Mouse (Mus musculus): Measurements from ENCODE around the gene Anks1b. TPM values are rescaled to one million over a fixed set of nuclear protein-coding genes. Genes with fewer than 3 reads are reported as not detected.

Anks1b gene
- polyA plus RNA-seq, 1 experiment from 2014 or later: 1.9 TPM

DNA sequence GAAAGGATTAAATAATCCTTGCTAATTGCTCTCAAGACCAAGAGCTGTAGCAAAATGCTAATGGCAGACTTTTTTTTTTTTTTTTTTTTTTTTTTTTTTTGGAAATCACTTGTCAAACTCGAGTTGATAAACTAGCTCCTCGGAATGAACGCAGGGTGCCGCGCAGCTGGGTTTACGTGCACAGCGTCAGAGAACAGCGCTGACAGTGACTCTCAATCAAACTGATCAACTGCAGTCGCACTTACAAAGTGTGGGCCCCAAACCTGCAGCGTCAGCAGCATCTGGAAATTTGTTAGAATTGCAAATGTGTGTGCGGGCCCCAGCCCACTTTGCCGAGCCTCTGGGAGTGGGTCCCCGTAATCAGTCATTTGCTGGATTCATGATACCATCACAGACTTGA is 1061.4 kb downstream of the Anks1b start:
- no peak overlapping the region for H3K4me2 ChIP-seq (replicated peaks; ENCODE audit: low read depth)
- H3K27ac ChIP-seq (ENCODE audit: low read depth, low read length): no peak overlapping the region
- no peaks in the 10 kb centered on the region for H3K36me3 ChIP-seq (ENCODE audit: control insufficient read depth, insufficient read depth)
- no peaks in the 10 kb centered on the region for H3K9me3 ChIP-seq (ENCODE audit: control insufficient read depth)
- 46% methylated on average over 13 of the region's 13 CpGs for WGBS
- no peak overlapping the region for H3K4me3 ChIP-seq (ENCODE audit: low read depth, low read length)
- no peak for ATAC-seq
- TF ChIP-seq CTCF (IDR thresholded peaks at IDR 0.05; ENCODE audit: low read depth): no peak
- no peaks in the 10 kb centered on the region for H3K27me3 ChIP-seq (replicated peaks; ENCODE audit: control insufficient read depth, insufficient read depth, low read length)
- no peaks in the 10 kb centered on the region for H3K4me1 ChIP-seq (replicated peaks; ENCODE audit: control insufficient read depth, insufficient read depth, low read length)
- no peak overlapping the region for H3K9ac ChIP-seq (ENCODE audit: low read depth, low read length)

- WGBS: 81% methylated on average over 5 of the region's 5 CpGs
- H3K36me3 ChIP-seq (ENCODE audit: control insufficient read depth, insufficient read depth): no peaks in the 10 kb centered on the region
- no peak overlapping the region for H3K9ac ChIP-seq (ENCODE audit: low read depth, low read length)
- H3K9me3 ChIP-seq (ENCODE audit: control insufficient read depth): no peaks in the 10 kb centered on the region
- no peak for ATAC-seq
- H3K4me2 ChIP-seq (replicated peaks; ENCODE audit: low read depth): no peak overlapping the region
- H3K27me3 ChIP-seq (replicated peaks; ENCODE audit: control insufficient read depth, insufficient read depth, low read length): no peaks in the 10 kb centered on the region
- no peak for TF ChIP-seq CTCF (IDR thresholded peaks at IDR 0.05; ENCODE audit: low read depth)
- H3K4me1 ChIP-seq (replicated peaks; ENCODE audit: control insufficient read depth, insufficient read depth, low read length): no peaks in the 10 kb centered on the region
- no peak overlapping the region for H3K4me3 ChIP-seq (ENCODE audit: low read depth, low read length)
- no peak overlapping the region for H3K27ac ChIP-seq (ENCODE audit: low read depth, low read length)
Measured at GRCm38 (mm10) chr10:90937721-90938460, 1064.6 kb downstream of the Anks1b start.

GRCm38 (mm10) chr10:90940521-90941520 is 1067.5 kb downstream of the Anks1b start:
- H3K4me2 ChIP-seq (replicated peaks; ENCODE audit: low read depth): no peak overlapping the region
- no peaks in the 10 kb centered on the region for H3K27me3 ChIP-seq (replicated peaks; ENCODE audit: control insufficient read depth, insufficient read depth, low read length)
- H3K4me1 ChIP-seq (replicated peaks; ENCODE audit: control insufficient read depth, insufficient read depth, low read length): no peaks in the 10 kb centered on the region
- H3K4me3 ChIP-seq (ENCODE audit: low read depth, low read length): no peak overlapping the region
- H3K27ac ChIP-seq (ENCODE audit: low read depth, low read length): no peak overlapping the region
- H3K36me3 ChIP-seq (ENCODE audit: control insufficient read depth, insufficient read depth): no peaks in the 10 kb centered on the region
- WGBS: 87% methylated on average over 15 of the region's 15 CpGs
- no peak for TF ChIP-seq CTCF (IDR thresholded peaks at IDR 0.05; ENCODE audit: low read depth)
- ATAC-seq: no peak
- no peak overlapping the region for H3K9ac ChIP-seq (ENCODE audit: low read depth, low read length)
- no peaks in the 10 kb centered on the region for H3K9me3 ChIP-seq (ENCODE audit: control insufficient read depth)

- H3K9ac ChIP-seq (ENCODE audit: low read depth, low read length): no peak overlapping the region
- H3K4me2 ChIP-seq (replicated peaks; ENCODE audit: low read depth): no peak overlapping the region
- no peaks in the 10 kb centered on the region for H3K27me3 ChIP-seq (replicated peaks; ENCODE audit: control insufficient read depth, insufficient read depth, low read length)
- no peak overlapping the region for H3K27ac ChIP-seq (ENCODE audit: low read depth, low read length)
- ATAC-seq: no peak
- no peaks in the 10 kb centered on the region for H3K4me1 ChIP-seq (replicated peaks; ENCODE audit: control insufficient read depth, insufficient read depth, low read length)
- no peak for TF ChIP-seq CTCF (IDR thresholded peaks at IDR 0.05; ENCODE audit: low read depth)
- 85% methylated on average over 14 of the region's 14 CpGs for WGBS
- H3K4me3 ChIP-seq (ENCODE audit: low read depth, low read length): no peak overlapping the region
- H3K9me3 ChIP-seq (ENCODE audit: control insufficient read depth): no peaks in the 10 kb centered on the region
- no peaks in the 10 kb centered on the region for H3K36me3 ChIP-seq (ENCODE audit: control insufficient read depth, insufficient read depth)
Measured at GRCm38 (mm10) chr10:90942001-90942700, 1068.8 kb downstream of the Anks1b start.

GRCm38 (mm10) chr10:90947043-90947442 is 1073.7 kb downstream of the Anks1b start:
- WGBS: 90% methylated on average over 6 of the region's 6 CpGs
- H3K27me3 ChIP-seq (replicated peaks; ENCODE audit: control insufficient read depth, insufficient read depth, low read length): no peaks in the 10 kb centered on the region
- no peak overlapping the region for H3K4me3 ChIP-seq (ENCODE audit: low read depth, low read length)
- H3K27ac ChIP-seq (ENCODE audit: low read depth, low read length): no peak overlapping the region
- H3K36me3 ChIP-seq (ENCODE audit: control insufficient read depth, insufficient read depth): no peaks in the 10 kb centered on the region; the same call in 1 of the 2 replicates
- ATAC-seq: no peak
- H3K9ac ChIP-seq (ENCODE audit: low read depth, low read length): no peak overlapping the region
- H3K9me3 ChIP-seq (ENCODE audit: control insufficient read depth): no peaks in the 10 kb centered on the region
- H3K4me1 ChIP-seq (replicated peaks; ENCODE audit: control insufficient read depth, insufficient read depth, low read length): no peaks in the 10 kb centered on the region
- no peak for TF ChIP-seq CTCF (IDR thresholded peaks at IDR 0.05; ENCODE audit: low read depth)
- no peak overlapping the region for H3K4me2 ChIP-seq (replicated peaks; ENCODE audit: low read depth)

All from intestine, postnatal 0 days (tissue).